Comparison of ENCODE assay signal across 8 mouse cellular contexts in genomic region chr11:69879711-69880110, GRCm38 (mm10). TPM values are rescaled to one million over a fixed set of nuclear protein-coding genes. Genes with fewer than 3 reads are reported as not detected.
DNase-seq lines count a peak whose midpoint lies in the region; ATAC-seq and TF ChIP-seq lines count a peak whose summit lies in the region.

No protein-coding gene starts in this region.

- WGBS in liver, adult 2 months: 76% methylated on average over 15 of the region's 15 CpGs
- WGBS in forebrain, embryonic 10.5 days: 61% methylated on average over 15 of the region's 15 CpGs
- 48% methylated on average over 15 of the region's 15 CpGs for WGBS in intestine, embryonic 16.5 days
- WGBS in neural tube, embryonic 12.5 days: 64% methylated on average over 15 of the region's 15 CpGs

- TF ChIP-seq POLR2A in liver, adult 2 months (IDR thresholded peaks at IDR 0.05; ENCODE audit: extremely low read depth, insufficient read depth, low read length): no peak

- H3K27ac ChIP-seq in liver, adult 2 months (replicated peaks; ENCODE audit: insufficient read depth, low read depth, low read length): no peak overlapping the region
- H3K27ac ChIP-seq in forebrain, embryonic 10.5 days: peak overlapping the region; percentile 84
- 0 out of 2 replicates have a peak overlapping the region, but pooled peaks have one; percentile 8 for H3K27ac ChIP-seq in intestine, embryonic 16.5 days (ENCODE audit: low read length)
- H3K27ac ChIP-seq in neural tube, embryonic 12.5 days: no peak overlapping the region

- TF ChIP-seq CTCF in liver, adult 2 months (IDR thresholded peaks at IDR 0.05; ENCODE audit: low read depth, low read length): no peak

- peak overlapping the region; percentile 29 for H3K4me3 ChIP-seq in liver, adult 2 months (ENCODE audit: insufficient read depth, low read depth, low read length)
- H3K4me3 ChIP-seq in forebrain, embryonic 10.5 days: peak overlapping the region; percentile 58
- peak overlapping the region; percentile 50 for H3K4me3 ChIP-seq in intestine, embryonic 16.5 days (ENCODE audit: low read length)
- H3K4me3 ChIP-seq in neural tube, embryonic 12.5 days: no peak overlapping the region

- ATAC-seq in intestine, embryonic 16.5 days: no peak
- ATAC-seq in neural tube, embryonic 12.5 days (ENCODE audit: low FRiP score, low read depth): no peak

- no peaks in the 10 kb centered on the region for H3K27me3 ChIP-seq in liver, adult 2 months (ENCODE audit: control insufficient read depth, insufficient read depth, low read length)
- H3K27me3 ChIP-seq in forebrain, embryonic 10.5 days (ENCODE audit: poor library complexity, severe bottlenecking): peaks cover 30% of the 10 kb centered on the region
- no peaks in the 10 kb centered on the region for H3K27me3 ChIP-seq in intestine, embryonic 16.5 days (replicated peaks; ENCODE audit: control insufficient read depth, insufficient read depth, low read length)
- peaks cover 13% of the 10 kb centered on the region; the same call in 1 of the 2 replicates for H3K27me3 ChIP-seq in neural tube, embryonic 12.5 days (replicated peaks)

- peak overlapping the region; percentile 31 for H3K9ac ChIP-seq in liver, adult 2 months (ENCODE audit: low read depth, low read length)
- H3K9ac ChIP-seq in intestine, embryonic 16.5 days (ENCODE audit: low read depth, low read length): peak overlapping the region; percentile 71
- H3K9ac ChIP-seq in neural tube, embryonic 12.5 days: no peak overlapping the region

- no peaks in the 10 kb centered on the region for H3K36me3 ChIP-seq in liver, adult 2 months (ENCODE audit: control insufficient read depth, insufficient read depth, low read length)
- H3K36me3 ChIP-seq in forebrain, embryonic 10.5 days (replicated peaks): no peaks in the 10 kb centered on the region
- H3K36me3 ChIP-seq in intestine, embryonic 16.5 days (ENCODE audit: control insufficient read depth, insufficient read depth, low read length): no peaks in the 10 kb centered on the region
- H3K36me3 ChIP-seq in neural tube, embryonic 12.5 days: no peaks in the 10 kb centered on the region

- no peaks in the 10 kb centered on the region for H3K79me2 ChIP-seq in liver, adult 2 months (ENCODE audit: control insufficient read depth, insufficient read depth, low read length)

- 0 out of 2 replicates have a peak, but pooled peaks cover 3% of the 10 kb centered on the region for H3K4me1 ChIP-seq in liver, adult 2 months (ENCODE audit: control insufficient read depth, insufficient read depth, low read length)
- peaks cover 66% of the 10 kb centered on the region for H3K4me1 ChIP-seq in forebrain, embryonic 10.5 days
- peaks cover 40% of the 10 kb centered on the region for H3K4me1 ChIP-seq in intestine, embryonic 16.5 days (ENCODE audit: control insufficient read depth, insufficient read depth, low read length)
- peaks cover 36% of the 10 kb centered on the region for H3K4me1 ChIP-seq in neural tube, embryonic 12.5 days

- no peaks in the 10 kb centered on the region for H3K9me3 ChIP-seq in forebrain, embryonic 10.5 days
- no peaks in the 10 kb centered on the region for H3K9me3 ChIP-seq in intestine, embryonic 16.5 days (ENCODE audit: control insufficient read depth, low read length)
- no peaks in the 10 kb centered on the region for H3K9me3 ChIP-seq in neural tube, embryonic 12.5 days

- no peak for DNase-seq in liver, adult 2 months (ENCODE audit: extremely low read depth, low read depth, low spot score)
- DNase-seq in liver (no peak), MN1 (ENCODE audit: low spot score) (no peak)
- DNase-seq in forebrain, embryonic 10.5 days (ENCODE audit: extremely low spot score, low spot score): no peak
- DNase-seq in cerebellum, postnatal 36 days: no peak
- DNase-seq in embryo, embryonic 10.5 days (ENCODE audit: low spot score): no peak

- H3K4me2 ChIP-seq in intestine, embryonic 16.5 days (ENCODE audit: low read depth, low read length): peak overlapping the region; percentile 84
- H3K4me2 ChIP-seq in neural tube, embryonic 12.5 days (replicated peaks): peak overlapping the region; percentile 84

RNA-seq across cellular contexts. Expression of gene Kctd11, which starts 1.5 kb away (rescaled TPM):
- 0.65 and 1.0 TPM in 2 replicates for total RNA-seq in liver, adult 2 months (2014; rRNA removed)
- polyA plus RNA-seq in liver, adult 2 months (2012; rRNA removed): 0.68 and 1.6 TPM in 2 replicates
- polyA plus RNA-seq in forebrain, embryonic 10.5 days (2016; fragmentation: Nextera tagmentation; extraction: Ambion mirVana): 4.8 and 6.7 TPM in 2 replicates
- polyA plus RNA-seq in intestine, embryonic 16.5 days (2015; fragmentation: Nextera tagmentation; extraction: Ambion mirVana): 5.5 and 6.2 TPM in 2 replicates
- 3.1 TPM in 2 replicates for polyA plus RNA-seq in neural tube, embryonic 12.5 days (2016; fragmentation: Nextera tagmentation; extraction: Ambion mirVana)

RNA-seq across cellular contexts. Expression of gene Tmem95, which starts 1.9 kb away (rescaled TPM):
- not detected in 2 replicates for total RNA-seq in liver, adult 2 months (2014; rRNA removed)
- polyA plus RNA-seq in liver, adult 2 months (2012; rRNA removed): not detected in 2 replicates
- not detected in 2 replicates for polyA plus RNA-seq in forebrain, embryonic 10.5 days (2016; fragmentation: Nextera tagmentation; extraction: Ambion mirVana)
- polyA plus RNA-seq in intestine, embryonic 16.5 days (2015; fragmentation: Nextera tagmentation; extraction: Ambion mirVana): not detected in 2 replicates
- not detected in 2 replicates for polyA plus RNA-seq in neural tube, embryonic 12.5 days (2016; fragmentation: Nextera tagmentation; extraction: Ambion mirVana)

RNA-seq across cellular contexts. Expression of gene Acap1, which starts 15.6 kb away (rescaled TPM):
- 1.2 and 1.9 TPM in 2 replicates for total RNA-seq in liver, adult 2 months (2014; rRNA removed)
- 2.3 and 3.3 TPM in 2 replicates for polyA plus RNA-seq in liver, adult 2 months (2012; rRNA removed)
- polyA plus RNA-seq in forebrain, embryonic 10.5 days (2016; fragmentation: Nextera tagmentation; extraction: Ambion mirVana): 0.84 and 1.3 TPM in 2 replicates
- 4.2 and 5.2 TPM in 2 replicates for polyA plus RNA-seq in intestine, embryonic 16.5 days (2015; fragmentation: Nextera tagmentation; extraction: Ambion mirVana)
- 0.54 and 0.90 TPM in 2 replicates for polyA plus RNA-seq in neural tube, embryonic 12.5 days (2016; fragmentation: Nextera tagmentation; extraction: Ambion mirVana)

RNA-seq across cellular contexts. Expression of gene 2810408A11Rik, which starts 21.1 kb away (rescaled TPM):
- total RNA-seq in liver, adult 2 months (2014; rRNA removed): 0.13 and 0.18 TPM in 2 replicates
- polyA plus RNA-seq in liver, adult 2 months (2012; rRNA removed): 0.06 and 0.11 TPM in 2 replicates
- polyA plus RNA-seq in forebrain, embryonic 10.5 days (2016; fragmentation: Nextera tagmentation; extraction: Ambion mirVana): 11.9 and 12.2 TPM in 2 replicates
- 4.7 and 5.4 TPM in 2 replicates for polyA plus RNA-seq in intestine, embryonic 16.5 days (2015; fragmentation: Nextera tagmentation; extraction: Ambion mirVana)
- polyA plus RNA-seq in neural tube, embryonic 12.5 days (2016; fragmentation: Nextera tagmentation; extraction: Ambion mirVana): 17.7 and 18.1 TPM in 2 replicates

RNA-seq across cellular contexts. Expression of gene Neurl4, which starts 21.2 kb away (rescaled TPM):
- total RNA-seq in liver, adult 2 months (2014; rRNA removed): 10.1 and 14.0 TPM in 2 replicates
- polyA plus RNA-seq in liver, adult 2 months (2012; rRNA removed): 12.6 and 20.7 TPM in 2 replicates
- 14.3 and 14.8 TPM in 2 replicates for polyA plus RNA-seq in forebrain, embryonic 10.5 days (2016; fragmentation: Nextera tagmentation; extraction: Ambion mirVana)
- polyA plus RNA-seq in intestine, embryonic 16.5 days (2015; fragmentation: Nextera tagmentation; extraction: Ambion mirVana): 7.1 and 10.1 TPM in 2 replicates
- 19.8 and 20.4 TPM in 2 replicates for polyA plus RNA-seq in neural tube, embryonic 12.5 days (2016; fragmentation: Nextera tagmentation; extraction: Ambion mirVana)

Comparison
In these comparisons a context has a peak if more than half of its experiments do, and no peak if none do; other contexts are left out.
1. H3K27ac ChIP-seq: peak in forebrain, embryonic 10.5 days (single experiment) and intestine, embryonic 16.5 days (single experiment); none in liver, adult 2 months (single experiment) and neural tube, embryonic 12.5 days (single experiment).